Mouse (Mus musculus): ENCODE measurements around the gene Sf1.

Gene Sf1

GRCm38 (mm10) chr19:6341453-6342077, 21.9 kb upstream of the Sf1 start:
- DNase-seq (ENCODE audit: low spot score), result no peak

- DNase-seq (ENCODE audit: low spot score), result no peak
Observed at GRCm38 (mm10) chr19:6342276-6342933, 21.1 kb upstream of the Sf1 start.

DNA sequence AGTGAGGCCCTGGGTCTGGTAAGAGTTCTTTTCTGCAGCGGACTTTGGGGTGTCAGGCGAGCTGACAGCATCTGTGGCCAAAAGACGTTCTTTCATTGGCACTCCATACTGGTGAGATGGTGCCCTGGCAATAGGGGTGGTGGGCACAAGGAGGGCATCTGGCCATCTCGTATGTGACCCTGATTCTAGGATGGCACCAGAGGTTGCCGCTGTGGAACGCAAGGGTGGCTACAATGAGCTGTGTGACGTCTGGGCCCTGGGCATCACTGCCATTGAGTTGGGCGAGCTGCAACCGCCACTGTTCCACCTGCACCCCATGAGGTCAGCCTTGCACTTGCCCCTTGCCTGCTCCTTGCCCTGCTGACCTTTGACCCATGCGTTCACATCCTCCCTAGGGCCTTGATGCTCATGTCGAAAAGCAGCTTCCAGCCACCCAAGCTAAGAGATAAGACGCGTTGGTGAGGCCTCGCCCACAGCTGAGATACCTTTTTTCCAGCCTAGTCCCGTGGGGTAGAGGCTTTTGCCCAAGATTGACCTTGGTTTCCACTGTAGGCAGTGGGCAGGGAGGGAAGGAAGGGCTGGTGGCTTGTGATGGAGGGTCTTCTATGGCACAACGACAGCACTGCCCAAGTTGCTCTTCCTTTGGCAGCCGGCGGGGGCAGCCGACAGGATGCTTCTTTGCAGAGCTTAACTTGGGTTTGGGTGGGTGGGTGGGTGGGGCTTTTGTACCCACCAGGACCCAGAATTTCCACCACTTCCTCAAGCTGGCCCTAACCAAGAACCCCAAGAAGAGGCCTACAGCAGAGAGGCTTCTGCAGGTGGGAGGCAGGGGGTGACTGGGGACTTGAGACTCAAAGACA, 20.2 kb upstream of the Sf1 start:
- no peak for DNase-seq (ENCODE audit: low spot score)

GRCm38 (mm10) chr19:6343996-6344395, 19.5 kb upstream of the Sf1 start:
- DNase-seq (ENCODE audit: low spot score), result no peak

GRCm38 (mm10) chr19:6346023-6346422, 17.5 kb upstream of the Sf1 start:
- DNase-seq (ENCODE audit: low spot score), result no peak

GRCm38 (mm10) chr19:6346661-6347060, 16.8 kb upstream of the Sf1 start:
- DNase-seq (ENCODE audit: low spot score), result no peak

DNA sequence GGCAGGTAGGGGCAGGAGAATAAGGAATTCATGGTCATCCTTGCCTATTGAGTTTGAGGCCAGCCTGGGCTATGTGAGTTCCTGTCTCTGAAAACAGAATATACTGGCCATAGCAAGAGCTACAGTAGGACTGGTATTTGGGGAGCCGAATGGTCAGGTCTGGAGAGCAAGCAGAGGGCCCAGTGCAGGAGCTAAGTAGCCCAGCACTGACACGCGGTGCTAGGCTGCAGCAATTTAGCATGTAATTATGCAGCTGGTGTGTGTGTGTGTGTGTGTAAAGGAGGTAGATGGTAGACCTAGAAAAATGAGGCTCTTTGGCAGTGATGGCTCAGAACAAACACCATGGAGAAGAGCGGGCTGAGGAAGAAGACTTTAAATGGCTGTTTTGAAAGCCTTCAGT, 15.9 kb upstream of the Sf1 start:
- no peak for DNase-seq (ENCODE audit: low spot score)

GRCm38 (mm10) chr19:6348717-6349116, 14.8 kb upstream of the Sf1 start:
- DNase-seq (ENCODE audit: low spot score), result no peak

- peak; percentile 48 for DNase-seq (ENCODE audit: low spot score)
Observed at GRCm38 (mm10) chr19:6349215-6349983, 14.1 kb upstream of the Sf1 start.

- DNase-seq (ENCODE audit: low spot score), result no peak
Observed at GRCm38 (mm10) chr19:6351431-6352106, 11.9 kb upstream of the Sf1 start.

GRCm38 (mm10) chr19:6352107-6352505, 11.4 kb upstream of the Sf1 start:
- DNase-seq (ENCODE audit: low spot score), result no peak

DNA sequence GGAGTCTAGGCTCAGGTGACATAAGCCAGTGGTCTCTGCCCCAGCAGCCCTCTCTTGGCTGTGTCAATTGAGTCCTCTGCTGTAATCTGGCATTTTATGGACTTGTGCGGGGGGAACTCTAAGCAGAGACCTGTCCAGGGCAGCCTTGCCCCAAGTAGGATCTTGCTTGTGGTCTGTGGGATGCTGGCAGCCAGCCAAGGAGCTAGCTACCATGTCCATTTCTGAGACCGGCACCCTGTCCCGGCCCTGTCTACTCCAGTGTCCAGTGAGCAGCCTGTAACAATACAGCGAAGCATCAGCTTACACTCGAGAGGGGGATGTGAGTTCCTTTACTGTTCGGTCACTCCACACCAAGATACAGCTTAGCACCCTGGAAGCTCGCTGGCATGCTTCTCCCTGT, 9.5 kb upstream of the Sf1 start:
- no peak for DNase-seq (ENCODE audit: low spot score)

DNA sequence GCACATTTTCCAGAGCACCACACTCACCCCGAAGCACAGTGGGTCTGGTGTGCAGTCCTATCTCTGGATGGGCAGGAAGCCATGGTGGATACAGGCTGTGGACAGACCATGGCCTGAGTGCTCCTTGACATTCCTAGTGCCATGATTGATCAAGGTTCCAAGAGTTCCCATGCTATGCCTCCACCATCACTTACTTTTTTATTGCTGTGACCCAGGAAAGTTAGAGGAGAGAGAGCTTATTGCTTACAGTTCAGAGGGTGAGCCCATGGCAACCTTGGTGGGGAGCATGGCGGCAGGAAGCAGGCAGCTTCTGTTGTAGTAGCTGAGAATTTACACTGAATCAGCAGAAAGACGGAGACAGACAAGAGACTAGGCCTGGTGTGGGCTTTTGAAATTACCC, 2.2 kb upstream of the Sf1 start:
- no peak for DNase-seq (ENCODE audit: low spot score)

- no peak for DNase-seq (ENCODE audit: low spot score)
Observed at GRCm38 (mm10) chr19:6363091-6363410, 439 bp upstream of the Sf1 start.

- peak; percentile 93 for DNase-seq (ENCODE audit: low spot score)
Observed at GRCm38 (mm10) chr19:6364317-6364725, 831 bp downstream of the Sf1 start.

- no peak for DNase-seq (ENCODE audit: low spot score)
Observed at GRCm38 (mm10) chr19:6364842-6365241, 1.4 kb downstream of the Sf1 start.

- no peak for DNase-seq (ENCODE audit: low spot score)
Observed at GRCm38 (mm10) chr19:6370175-6370574, 6.7 kb downstream of the Sf1 start.

- DNase-seq (ENCODE audit: low spot score), result no peak
Observed at GRCm38 (mm10) chr19:6372433-6372832, 8.9 kb downstream of the Sf1 start.

DNA sequence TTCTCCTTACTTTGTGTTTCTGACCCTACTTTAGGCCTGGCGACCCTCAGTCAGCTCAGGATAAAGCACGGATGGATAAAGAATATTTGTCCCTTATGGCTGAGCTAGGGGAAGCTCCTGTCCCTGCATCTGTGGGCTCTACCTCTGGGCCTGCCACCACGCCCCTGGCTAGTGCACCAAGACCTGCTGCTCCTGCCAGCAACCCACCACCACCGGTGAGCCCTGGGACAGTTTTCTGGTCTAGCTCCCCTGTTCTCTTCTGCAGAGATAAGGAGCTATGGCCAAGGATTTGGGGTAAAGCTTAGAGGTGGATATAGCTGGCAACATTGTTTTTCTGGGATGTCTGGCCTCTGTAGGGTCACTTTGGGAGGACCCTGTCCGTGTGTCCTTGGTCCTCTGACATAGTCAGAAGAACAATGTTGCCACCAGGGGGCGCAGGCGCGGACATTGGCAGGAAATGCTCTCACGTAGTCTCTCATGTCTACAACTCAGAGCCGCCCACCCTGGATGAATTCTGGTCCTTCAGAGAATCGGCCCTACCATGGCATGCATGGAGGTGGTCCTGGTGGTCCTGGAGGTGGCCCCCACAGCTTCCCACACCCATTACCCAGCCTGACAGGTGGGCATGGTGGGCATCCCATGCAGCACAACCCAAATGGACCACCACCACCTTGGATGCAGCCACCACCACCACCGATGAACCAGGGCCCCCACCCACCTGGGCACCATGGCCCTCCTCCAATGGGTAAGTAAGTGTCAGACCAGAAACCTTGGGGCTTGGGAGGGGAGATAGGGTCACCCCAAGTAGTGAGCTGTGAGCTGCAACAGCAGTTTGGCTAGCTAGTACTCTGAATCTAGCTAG, 10.3 kb downstream of the Sf1 start:
- DNase-seq (ENCODE audit: low spot score), result peak; percentile 87

DNA sequence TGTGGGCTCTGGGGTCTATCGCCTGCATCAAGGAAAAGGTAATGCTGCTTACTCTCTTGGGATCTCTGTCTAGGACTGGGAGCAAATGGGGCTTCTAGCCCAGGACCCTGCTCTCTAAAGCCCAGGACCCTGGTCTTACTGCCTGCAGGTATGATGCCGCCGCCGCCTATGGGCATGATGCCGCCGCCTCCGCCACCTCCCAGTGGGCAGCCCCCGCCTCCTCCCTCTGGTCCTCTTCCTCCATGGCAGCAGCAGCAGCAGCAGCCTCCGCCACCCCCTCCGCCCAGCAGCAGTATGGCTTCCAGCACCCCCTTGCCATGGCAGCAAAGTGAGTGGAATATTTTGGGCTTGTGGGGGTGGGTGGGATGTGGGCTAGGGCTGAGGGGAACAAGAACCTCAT, 11.1 kb downstream of the Sf1 start:
- no peak for DNase-seq (ENCODE audit: low spot score)

Measured in urinary bladder, postnatal 14 days (tissue).